Mouse (Mus musculus) intestine, embryonic 16.5 days (tissue): ENCODE data around the gene BC048562. TPM values are rescaled to one million over a fixed set of nuclear protein-coding genes. Genes with fewer than 3 reads are reported as not detected.

Source experiments
- ATAC-seq: fragments of 200-750 bp; cut with Nextera tagmentation; 2 replicates; pipeline ENCODE4 v1.8.0; 2017; ENCODE audit warnings: moderate TSS enrichment, moderate library complexity
- H3K27ac ChIP-seq: fragments of 300-500 bp; sonication (generic); 2 replicates; pipeline ENCODE4 v1.5.1; 2014; ENCODE audit warnings: mild to moderate bottlenecking, low read length
- H3K27me3 ChIP-seq: fragments of 300-500 bp; sonication (generic); replicated peaks from 2 replicates; pipeline ENCODE4 v1.6.1; 2014; ENCODE audit warnings: low read length, control low read depth, mixed read lengths; ENCODE audit not compliant: control insufficient read depth, insufficient read depth
- H3K36me3 ChIP-seq: fragments of 300-500 bp; sonication (generic); 2 replicates; pipeline ENCODE4 v1.6.1; 2014; ENCODE audit warnings: low read length, control low read depth; ENCODE audit not compliant: control insufficient read depth, insufficient read depth
- H3K4me1 ChIP-seq: fragments of 300-500 bp; sonication (generic); 2 replicates; pipeline ENCODE4 v1.6.1; 2014; ENCODE audit warnings: low read length, control low read depth, mixed read lengths; ENCODE audit not compliant: control insufficient read depth, insufficient read depth
- H3K4me2 ChIP-seq: fragments of 300-500 bp; sonication (generic); 2 replicates; pipeline ENCODE4 v1.6.1; 2014; ENCODE audit warnings: low read depth, low read length, control low read depth
- H3K4me3 ChIP-seq: fragments of 300-500 bp; sonication (generic); 2 replicates; pipeline ENCODE4 v1.5.1; 2014; ENCODE audit warnings: mild to moderate bottlenecking, low read length
- H3K9ac ChIP-seq: fragments of 300-500 bp; sonication (generic); 2 replicates; pipeline ENCODE4 v1.6.1; 2014; ENCODE audit warnings: low read depth, low read length
- H3K9me3 ChIP-seq: fragments of 300-500 bp; sonication (generic); 2 replicates; pipeline ENCODE4 v1.6.1; 2016; ENCODE audit warnings: low read length, control low read depth; ENCODE audit not compliant: control insufficient read depth
- WGBS: fragments of 180-500 bp; shearing (Covaris S2); extraction: QIAGEN DNeasy Blood & Tissue Kit; methylation state at CpG from one replicate; pipeline ENCODE4 v1.1.7; 2014; 5-methylcytosine and 5-hydroxymethylcytosine counted together
- polyA plus RNA-seq: library from polyadenylated mRNA; unstranded; fragments of >200 nt; fragmentation: Nextera tagmentation; extraction: Ambion mirVana; gene quantifications from 2 replicates; pipeline ENCODE4 v1.2.1, GENCODE M21; 2015

Gene BC048562
- polyA plus RNA-seq, 1 experiment from 2014 or later = not detected

GRCm38 (mm10) chr9:108481520-108482210 is 45.4 kb downstream of the BC048562 start:
- H3K36me3 ChIP-seq = peaks cover 18% of the 10 kb centered on the region
- WGBS = 89% methylated on average over 19 of the region's 19 CpGs
- H3K9ac ChIP-seq = no peak overlapping the region
- H3K4me1 ChIP-seq = peaks cover 20% of the 10 kb centered on the region
- no peaks in the 10 kb centered on the region for H3K9me3 ChIP-seq
- H3K4me2 ChIP-seq = no peak overlapping the region
- H3K4me3 ChIP-seq = no peak overlapping the region
- H3K27me3 ChIP-seq = no peaks in the 10 kb centered on the region
- no peak for ATAC-seq
- H3K27ac ChIP-seq = no peak overlapping the region

GRCm38 (mm10) chr9:108483051-108483790 is 46.9 kb downstream of the BC048562 start:
- H3K36me3 ChIP-seq = peaks cover 23% of the 10 kb centered on the region
- H3K9me3 ChIP-seq = no peaks in the 10 kb centered on the region
- 93% methylated on average over 18 of the region's 18 CpGs for WGBS
- no peaks in the 10 kb centered on the region for H3K27me3 ChIP-seq
- H3K4me2 ChIP-seq = no peak overlapping the region
- H3K4me1 ChIP-seq = peaks cover 20% of the 10 kb centered on the region
- no peak for ATAC-seq
- H3K4me3 ChIP-seq = no peak overlapping the region
- no peak overlapping the region for H3K27ac ChIP-seq
- H3K9ac ChIP-seq = no peak overlapping the region

- peaks cover 18% of the 10 kb centered on the region for H3K4me1 ChIP-seq
- H3K27ac ChIP-seq = no peak overlapping the region
- H3K36me3 ChIP-seq = peaks cover 23% of the 10 kb centered on the region
- no peak overlapping the region for H3K9ac ChIP-seq
- no peak overlapping the region for H3K4me2 ChIP-seq
- no peaks in the 10 kb centered on the region for H3K9me3 ChIP-seq
- no peak overlapping the region for H3K4me3 ChIP-seq
- WGBS = 93% methylated on average over 15 of the region's 15 CpGs
- H3K27me3 ChIP-seq = no peaks in the 10 kb centered on the region
- ATAC-seq = no peak
Measured at GRCm38 (mm10) chr9:108484021-108484420, 47.7 kb downstream of the BC048562 start.

GRCm38 (mm10) chr9:108485301-108485875 is 49.1 kb downstream of the BC048562 start:
- no peak overlapping the region for H3K9ac ChIP-seq
- no peak overlapping the region for H3K4me2 ChIP-seq
- no peak overlapping the region for H3K27ac ChIP-seq
- H3K4me1 ChIP-seq = peaks cover 14% of the 10 kb centered on the region
- no peak overlapping the region for H3K4me3 ChIP-seq
- H3K36me3 ChIP-seq = peaks cover 26% of the 10 kb centered on the region
- no peak for ATAC-seq
- no peaks in the 10 kb centered on the region for H3K9me3 ChIP-seq
- 94% methylated on average over 19 of the region's 19 CpGs for WGBS
- H3K27me3 ChIP-seq = no peaks in the 10 kb centered on the region

GRCm38 (mm10) chr9:108486973-108487530 is 50.8 kb downstream of the BC048562 start:
- Histone ChIP-seq H3K27me3 (no peaks in the 10 kb centered on the region), H3K9ac (no peak overlapping the region), H3K4me2 (no peak overlapping the region), H3K27ac (no peak overlapping the region), H3K4me1 (peaks cover 15% of the 10 kb centered on the region), H3K36me3 (peaks cover 28% of the 10 kb centered on the region), H3K4me3 (no peak overlapping the region), H3K9me3 (no peaks in the 10 kb centered on the region)
- WGBS = 93% methylated on average over 8 of the region's 8 CpGs
- ATAC-seq = no peak

- Histone ChIP-seq H3K27ac (no peak overlapping the region), H3K9me3 (no peaks in the 10 kb centered on the region), H3K4me3 (no peak overlapping the region), H3K9ac (no peak overlapping the region), H3K4me1 (peaks cover 21% of the 10 kb centered on the region), H3K4me2 (no peak overlapping the region), H3K36me3 (peaks cover 29% of the 10 kb centered on the region; the same call in 1 of the 2 replicates), H3K27me3 (no peaks in the 10 kb centered on the region)
- ATAC-seq = no peak
- WGBS = 93% methylated on average over 17 of the region's 17 CpGs
Measured at GRCm38 (mm10) chr9:108488403-108488802, 52.1 kb downstream of the BC048562 start.

- no peak overlapping the region for H3K4me3 ChIP-seq
- no peak for ATAC-seq
- no peak overlapping the region for H3K4me2 ChIP-seq
- peak overlapping the region; percentile 97; the same call in 1 of the 2 replicates for H3K27ac ChIP-seq
- H3K9me3 ChIP-seq = no peaks in the 10 kb centered on the region
- H3K4me1 ChIP-seq = peaks cover 21% of the 10 kb centered on the region
- 94% methylated on average over 20 of the region's 20 CpGs for WGBS
- no peaks in the 10 kb centered on the region for H3K27me3 ChIP-seq
- H3K9ac ChIP-seq = peak overlapping the region; percentile 96; the same call in 1 of the 2 replicates
- H3K36me3 ChIP-seq = peaks cover 33% of the 10 kb centered on the region; the same call in 1 of the 2 replicates
Measured at GRCm38 (mm10) chr9:108489215-108489614, 52.9 kb downstream of the BC048562 start.

- Histone ChIP-seq H3K9ac (peak overlapping the region; percentile 96), H3K36me3 (peaks cover 39% of the 10 kb centered on the region; the same call in 1 of the 2 replicates), H3K9me3 (no peaks in the 10 kb centered on the region)
Measured at GRCm38 (mm10) chr9:108489702-108490558, 53.6 kb downstream of the BC048562 start.

More at GRCm38 (mm10) chr9:108489702-108490558, 53.6 kb downstream of the BC048562 start:
- ATAC-seq = peak; percentile 17
- Histone ChIP-seq H3K4me3 (peak overlapping the region; percentile 98), H3K4me2 (peak overlapping the region; percentile 95), H3K27me3 (no peaks in the 10 kb centered on the region), H3K4me1 (peaks cover 21% of the 10 kb centered on the region), H3K27ac (peak overlapping the region; percentile 97)
- WGBS = 60% methylated on average over 26 of the region's 26 CpGs
